Mouse (Mus musculus): ENCODE results near the gene Sugp2.

Gene Sugp2

DNA sequence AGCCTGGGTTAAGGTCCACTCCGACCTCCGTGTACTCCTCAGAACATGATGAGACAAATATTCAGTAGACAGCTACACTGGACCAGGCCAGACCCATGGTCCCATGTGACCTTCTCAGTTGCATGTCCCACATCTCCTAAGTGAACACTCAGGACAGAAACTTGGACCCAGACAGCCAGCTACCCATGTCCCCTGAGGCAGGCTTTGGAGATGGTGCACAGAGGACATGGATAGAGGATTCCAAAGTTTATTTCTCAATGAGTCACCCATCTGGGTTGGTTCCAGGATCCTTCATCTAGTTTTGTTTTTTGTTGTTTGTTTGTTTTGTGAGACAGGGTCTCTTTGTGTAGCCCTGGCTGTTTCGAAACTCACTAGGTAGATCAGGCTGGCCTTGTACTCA lies 13.1 kb upstream of the Sugp2 start:
- no peak for DNase-seq (ENCODE audit: low spot score)

DNA sequence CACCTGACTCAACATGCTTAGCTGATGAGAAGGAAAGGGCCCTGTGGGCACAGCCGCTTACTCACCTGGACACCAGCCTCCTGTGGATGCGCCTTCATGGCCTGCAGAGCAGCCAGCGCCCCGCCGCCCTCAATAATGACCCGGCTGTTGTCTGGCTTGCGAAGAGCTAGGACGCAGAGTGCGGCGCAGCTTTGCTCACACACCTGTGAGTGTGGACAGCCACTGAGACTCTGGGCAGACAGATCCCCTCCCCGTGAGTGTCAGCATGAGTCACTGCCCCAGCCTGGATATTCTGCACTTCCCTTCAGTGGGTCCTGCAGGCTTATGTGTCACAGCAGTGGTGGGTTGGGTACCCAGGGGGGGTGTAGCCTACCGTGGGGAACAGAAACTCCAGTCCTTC lies 12.0 kb upstream of the Sugp2 start:
- no peak for DNase-seq (ENCODE audit: low spot score)

DNA sequence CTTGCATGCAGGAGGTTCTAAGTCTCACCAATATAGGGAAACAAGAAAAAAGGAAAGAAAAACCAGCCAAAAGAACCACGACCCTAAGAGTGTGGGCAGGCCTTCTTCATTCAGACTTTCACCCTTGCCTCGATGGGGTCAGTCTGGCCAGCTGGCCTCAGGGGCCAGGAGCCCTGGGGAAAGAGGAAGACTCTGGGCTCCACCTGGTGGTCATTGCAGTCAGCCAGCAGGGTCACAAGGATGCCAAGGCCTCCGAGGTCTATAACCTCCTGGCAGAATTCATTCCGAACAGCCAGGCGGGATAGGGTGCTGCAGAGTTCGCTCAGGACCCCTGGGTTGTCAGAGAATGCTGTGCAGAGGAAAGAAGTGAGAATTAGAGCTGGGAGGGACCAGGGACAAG lies 10.7 kb upstream of the Sugp2 start:
- DNase-seq (ENCODE audit: low spot score): no peak

DNA sequence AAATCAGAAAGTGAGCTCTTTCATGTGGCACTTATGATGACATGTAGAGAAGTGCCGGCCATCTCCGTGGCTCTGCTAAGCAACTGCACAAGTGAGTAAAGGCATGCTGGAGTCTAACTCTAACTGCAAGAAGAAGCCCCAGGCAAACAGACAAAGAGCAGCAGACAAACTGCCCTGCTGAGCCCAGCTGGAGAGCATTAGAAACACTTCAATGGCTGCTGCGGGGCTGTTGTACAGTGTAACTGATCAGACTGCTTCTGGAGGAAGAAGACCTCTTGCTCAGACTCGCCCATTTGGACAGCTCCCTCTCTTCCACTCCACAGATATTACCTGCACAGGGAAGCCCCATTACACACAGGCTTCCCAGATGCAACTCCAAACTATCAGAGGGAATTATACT lies 6.0 kb upstream of the Sugp2 start:
- no peak for DNase-seq (ENCODE audit: low spot score)

DNA sequence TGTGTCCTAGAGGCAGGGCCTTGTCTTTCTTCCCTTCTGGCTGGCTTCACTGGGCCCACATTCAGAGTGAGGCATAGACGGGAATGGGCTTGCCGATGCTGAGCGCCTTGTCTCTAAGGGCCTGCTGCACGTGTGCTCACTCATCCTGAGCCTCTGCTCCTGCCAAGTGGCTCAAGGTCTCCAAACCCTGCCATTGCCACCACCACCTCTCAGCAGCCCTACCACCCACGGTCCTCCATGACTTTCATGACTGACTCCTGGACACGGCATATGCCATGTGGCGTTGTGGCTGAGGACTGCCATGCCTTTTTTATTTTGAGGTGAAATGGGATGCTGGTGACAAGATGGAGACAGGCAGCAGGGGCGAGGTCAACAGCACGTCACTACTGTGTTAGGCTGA lies 3.2 kb upstream of the Sugp2 start:
- no peak for DNase-seq (ENCODE audit: low spot score)

DNA sequence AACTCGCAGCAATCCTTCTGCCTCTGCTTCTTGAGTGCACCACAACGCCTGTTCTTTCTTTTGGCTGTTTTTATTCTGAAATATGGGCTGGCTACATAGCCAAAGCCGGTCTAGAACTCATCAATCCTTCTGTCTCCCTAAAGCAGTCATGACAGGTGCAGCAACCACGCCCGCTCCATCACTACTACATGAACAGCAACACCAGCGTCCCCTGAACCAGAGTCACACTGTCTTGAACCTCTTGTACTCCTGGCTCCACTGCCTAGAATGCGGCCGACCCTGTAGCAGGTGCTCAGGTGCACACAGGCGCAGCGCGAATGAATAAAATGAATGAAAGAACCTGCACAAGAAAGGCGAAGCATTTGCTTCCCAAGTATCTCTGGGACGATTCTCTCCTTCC lies 420 bp upstream of the Sugp2 start:
- DNase-seq (ENCODE audit: low spot score): no peak

DNA sequence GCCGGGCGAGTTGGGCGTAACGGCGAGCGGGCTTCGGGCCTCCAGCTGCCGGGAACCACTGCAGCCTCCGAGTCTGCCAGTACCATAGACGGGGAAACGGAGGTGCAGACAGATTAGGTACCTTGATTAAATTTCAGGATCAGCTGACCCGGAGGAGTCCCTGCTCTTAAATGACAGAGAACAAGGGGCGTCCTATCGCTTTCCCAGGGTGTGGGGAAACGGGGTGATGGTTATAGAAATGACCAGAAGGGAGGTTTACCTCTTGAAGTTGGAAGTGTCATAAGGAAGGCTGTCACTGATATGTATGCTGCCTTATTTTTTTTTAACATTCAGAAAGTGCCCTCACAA lies 729 bp downstream of the Sugp2 start:
- DNase-seq (ENCODE audit: low spot score): no peak

DNA sequence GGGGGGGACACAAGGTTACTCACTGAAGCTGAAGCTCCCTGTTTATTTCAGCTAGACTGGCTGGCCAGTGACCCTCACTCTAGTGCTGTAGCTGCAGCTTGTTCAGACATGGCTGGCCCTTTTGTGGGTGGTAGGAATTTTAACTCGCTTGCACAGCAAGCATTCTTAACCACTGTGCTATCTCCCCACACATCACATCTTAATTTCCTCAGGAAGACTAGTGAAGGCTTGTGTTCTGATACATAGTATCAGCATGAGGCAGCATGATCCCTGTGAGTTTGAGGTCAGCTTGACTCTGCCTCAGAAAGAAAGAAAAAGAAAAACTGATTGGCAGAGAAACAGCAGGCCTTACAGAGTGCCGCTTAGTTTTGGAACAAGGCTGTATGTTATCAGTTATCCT lies 3.8 kb downstream of the Sugp2 start:
- DNase-seq (ENCODE audit: low spot score): no peak

DNA sequence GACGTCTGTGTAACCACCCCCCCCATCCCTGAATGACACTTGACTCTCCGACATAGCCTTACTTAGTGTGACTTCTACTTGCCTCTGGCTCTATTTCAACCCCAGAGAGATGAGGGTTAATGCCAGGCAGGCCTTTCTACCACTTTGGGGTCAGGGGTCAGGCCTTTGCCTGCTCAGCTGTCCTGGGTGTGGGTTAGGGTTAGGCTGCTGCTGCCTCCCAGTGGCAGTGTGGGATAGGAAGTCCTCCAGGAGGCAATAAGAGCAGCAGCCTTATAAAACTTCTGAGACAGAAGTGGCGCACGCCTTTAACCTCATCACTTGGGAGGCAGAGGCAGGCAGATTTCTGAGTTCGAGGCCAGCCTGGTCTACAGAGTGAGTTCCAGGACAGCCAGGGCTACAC lies 6.6 kb downstream of the Sugp2 start:
- no peak for DNase-seq (ENCODE audit: low spot score)

DNA sequence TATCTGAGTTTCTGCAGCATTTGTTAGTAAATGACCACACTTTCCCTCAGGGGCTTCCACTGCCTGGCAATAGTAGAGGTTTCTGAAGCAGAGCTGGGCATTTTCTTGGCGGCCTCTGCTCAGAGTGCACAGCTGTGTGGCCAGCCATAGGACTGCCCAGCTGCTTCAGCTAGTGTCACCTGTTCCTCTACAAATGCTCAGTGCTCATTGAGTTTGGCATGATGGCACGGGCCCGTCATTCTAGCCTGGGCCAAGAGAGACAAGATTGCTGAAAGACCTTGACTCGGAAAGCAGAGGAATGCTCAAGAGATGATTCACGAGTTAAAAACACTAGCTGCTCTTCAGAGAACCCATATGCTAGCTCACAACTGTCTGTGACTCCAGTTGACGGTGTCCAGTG lies 12.6 kb downstream of the Sugp2 start:
- no peak for DNase-seq (ENCODE audit: low spot score)

DNA sequence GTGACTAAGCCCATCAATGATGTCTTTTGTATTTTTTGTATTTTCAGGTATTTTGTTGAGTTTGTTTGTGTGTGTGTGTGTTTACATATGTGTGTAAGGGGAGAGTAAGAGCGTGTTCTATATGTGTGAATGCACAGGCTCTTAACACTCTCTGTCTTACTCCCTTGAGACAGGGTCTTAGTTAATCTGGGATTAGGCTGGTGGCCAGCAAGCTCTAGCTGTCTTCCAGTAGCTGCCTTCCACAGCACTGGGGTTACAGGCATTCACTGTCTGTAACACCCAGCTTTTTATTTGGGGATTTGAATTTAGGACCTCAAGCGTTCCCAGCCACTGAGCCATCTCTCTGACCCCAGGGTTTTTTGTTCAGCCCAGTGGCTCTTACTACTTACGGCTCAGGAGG lies 13.8 kb downstream of the Sugp2 start:
- DNase-seq (ENCODE audit: low spot score): no peak

DNA sequence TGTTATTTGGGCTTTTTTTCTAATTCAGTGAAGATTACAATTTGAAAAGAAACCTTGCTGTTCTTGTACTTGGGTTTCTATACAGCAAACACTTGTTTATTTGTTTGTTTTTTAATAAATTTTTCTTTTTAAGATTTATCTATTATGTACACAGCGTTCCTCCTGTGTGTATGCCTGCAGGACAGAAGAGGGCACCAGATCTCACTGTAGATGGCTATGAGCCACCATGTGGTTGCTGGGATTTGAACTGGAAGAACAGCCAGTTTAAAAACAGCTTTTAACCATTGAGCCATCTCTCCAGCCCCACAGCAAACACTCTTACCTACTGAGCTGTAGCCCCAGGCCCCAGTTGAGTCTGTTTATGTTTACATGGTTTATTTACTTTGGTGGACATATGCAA lies 20.6 kb downstream of the Sugp2 start:
- no peak for DNase-seq (ENCODE audit: low spot score)

DNA sequence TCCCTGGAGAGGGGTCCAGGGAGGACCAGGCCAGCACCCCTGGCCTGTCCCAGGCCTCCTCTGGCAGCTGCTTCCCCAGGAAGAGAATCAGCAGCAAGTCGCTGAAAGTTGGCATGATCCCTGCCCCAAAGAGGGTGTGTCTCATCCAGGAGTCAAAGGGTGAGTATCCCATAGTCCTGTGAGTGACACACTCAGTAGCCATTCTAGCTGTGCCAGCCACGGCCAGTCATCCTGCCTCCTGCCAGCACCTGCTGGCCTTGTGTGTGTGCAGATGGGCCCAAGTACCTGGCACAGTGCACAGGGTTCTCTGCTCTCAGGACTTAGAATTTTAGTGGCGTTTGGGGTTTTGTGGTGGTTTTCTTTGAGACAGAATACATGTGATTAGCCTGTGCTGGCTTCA lies 23.4 kb downstream of the Sugp2 start:
- DNase-seq (ENCODE audit: low spot score): no peak

DNA sequence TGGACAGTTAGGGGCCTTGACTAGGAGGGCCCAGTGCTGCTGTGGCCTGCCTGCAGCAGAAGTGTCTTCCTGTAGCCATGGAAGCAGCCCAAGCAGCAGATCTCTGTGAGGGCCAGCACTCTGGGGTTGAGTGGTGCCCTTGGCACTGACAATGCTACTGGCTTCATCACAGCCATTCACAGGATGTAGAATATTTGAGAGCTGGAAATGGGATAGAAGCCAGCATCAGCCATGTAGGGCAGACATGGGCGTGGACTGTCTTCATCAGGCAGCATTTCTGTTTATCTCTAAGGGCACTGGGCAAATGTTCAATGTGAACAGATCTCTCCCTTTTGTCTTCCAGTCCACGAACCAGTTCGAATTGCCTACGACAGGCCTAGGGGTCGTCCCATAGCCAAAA lies 24.6 kb downstream of the Sugp2 start:
- DNase-seq (ENCODE audit: low spot score): no peak

DNA sequence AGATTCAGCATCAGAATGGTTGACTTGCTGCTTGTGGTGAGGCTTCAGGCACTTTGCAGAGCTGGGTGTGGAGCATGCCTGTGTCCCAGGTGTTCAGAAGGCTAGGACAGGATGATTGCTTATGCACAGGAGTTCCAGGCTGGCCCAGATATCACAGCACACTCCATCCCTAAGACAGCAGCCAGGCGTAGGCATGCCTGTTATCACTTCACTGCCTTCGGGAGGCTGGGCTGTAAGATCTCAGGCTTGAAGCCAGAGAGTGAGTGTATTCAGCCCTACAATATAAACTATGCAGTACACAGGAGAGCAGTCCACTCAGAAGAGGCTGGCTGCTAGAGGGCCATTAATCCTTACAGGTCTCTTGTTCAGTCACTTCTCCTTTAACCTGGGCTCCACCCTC lies 25.0 kb downstream of the Sugp2 start:
- no peak for DNase-seq (ENCODE audit: low spot score)

DNA sequence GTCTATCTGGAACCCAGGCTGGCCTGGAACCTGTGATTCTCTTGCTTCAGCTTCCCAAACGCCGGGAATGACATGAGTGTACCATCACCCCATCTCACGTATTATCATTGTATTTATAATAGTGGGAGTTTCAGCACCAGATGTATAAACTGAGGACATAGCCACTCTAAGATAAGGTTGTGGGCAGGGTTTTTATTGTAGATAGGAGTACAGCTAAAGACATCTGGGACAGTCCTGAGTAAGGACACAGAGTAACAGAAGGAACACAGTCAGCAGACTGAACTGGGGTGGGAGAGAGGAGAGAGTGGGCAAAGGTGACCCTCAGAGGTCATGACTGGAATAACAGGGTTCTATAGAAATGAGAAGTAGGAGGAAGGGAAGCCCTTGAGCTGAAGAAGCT lies 33.6 kb downstream of the Sugp2 start:
- DNase-seq (ENCODE audit: low spot score): no peak

DNA sequence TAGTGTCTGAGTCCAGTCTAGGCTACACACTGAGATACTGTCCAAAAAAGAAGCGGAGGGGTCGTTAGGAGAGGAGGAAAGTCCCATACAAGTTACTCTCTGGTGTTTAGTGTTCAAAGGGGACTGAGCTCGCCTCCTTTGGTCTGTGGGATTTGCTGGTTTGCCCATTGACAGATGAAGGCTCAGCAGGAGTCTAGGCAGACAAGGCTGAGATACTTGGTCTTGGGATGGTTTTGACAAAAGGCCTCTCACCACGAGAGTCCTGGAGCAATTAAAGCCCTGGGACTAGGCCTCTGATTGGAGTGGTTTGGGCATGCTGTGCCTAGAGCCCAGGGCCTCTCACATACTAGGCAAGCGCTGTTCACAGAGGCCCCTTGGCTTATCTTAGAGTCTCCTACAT lies 34.3 kb downstream of the Sugp2 start:
- DNase-seq (ENCODE audit: low spot score): no peak

DNA sequence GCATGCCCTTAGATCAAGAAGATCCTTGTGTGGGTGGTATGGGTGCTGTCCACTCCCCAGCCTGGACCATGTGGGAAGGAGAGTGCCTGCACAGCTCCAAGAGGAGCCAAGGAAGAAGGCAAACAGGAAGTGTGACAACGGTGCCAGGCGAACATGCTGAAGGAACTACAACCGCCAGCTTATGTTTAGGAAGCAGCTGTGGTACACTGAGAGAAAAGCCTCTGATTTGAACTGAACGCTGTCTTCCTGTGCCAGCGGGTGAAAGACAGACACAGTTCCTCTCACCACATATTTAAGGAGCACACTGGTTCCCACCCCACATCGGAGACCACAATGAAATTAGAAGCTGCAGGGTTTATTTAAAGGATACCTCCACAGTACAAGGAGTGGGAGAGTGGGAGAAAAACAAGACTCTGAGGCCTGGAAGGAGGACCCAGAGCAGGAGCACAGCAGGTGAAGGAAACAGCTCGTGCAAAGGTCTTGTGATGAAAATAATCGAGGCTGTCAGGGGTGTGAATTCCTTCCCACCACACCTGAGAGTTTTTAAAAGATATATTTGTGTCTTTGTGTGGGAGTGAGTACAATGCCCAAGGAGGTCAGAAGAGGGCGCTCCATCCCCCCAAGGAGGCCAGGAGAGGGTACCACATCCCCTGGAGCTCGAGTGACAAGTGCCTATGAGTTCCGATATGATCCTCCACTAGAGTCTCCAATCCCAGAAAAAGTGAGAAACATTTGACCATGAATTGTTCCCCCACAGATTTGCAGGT lies 35.0 kb downstream of the Sugp2 start:
- DNase-seq (ENCODE audit: low spot score): no peak

DNA sequence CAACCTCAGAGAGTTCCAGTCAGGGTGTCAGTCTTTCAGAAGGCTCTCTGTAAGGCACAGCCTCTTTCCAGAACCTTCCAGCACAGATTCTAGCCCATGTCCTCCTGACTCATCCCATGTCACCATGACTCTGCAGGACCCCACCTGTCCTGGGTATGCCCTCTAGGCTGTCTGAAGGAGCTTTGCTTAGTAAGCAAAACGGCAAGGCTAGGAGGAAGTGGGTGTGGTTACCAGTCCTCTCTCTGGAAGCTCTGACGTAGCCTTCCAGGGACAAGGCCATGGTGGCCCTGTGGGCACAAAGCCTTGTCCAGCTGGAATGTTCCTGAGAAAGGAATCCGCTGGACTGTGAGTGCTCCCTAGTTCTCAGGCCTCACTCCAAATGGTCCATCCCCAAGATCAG lies 38.9 kb downstream of the Sugp2 start:
- DNase-seq (ENCODE audit: low spot score): no peak

DNA sequence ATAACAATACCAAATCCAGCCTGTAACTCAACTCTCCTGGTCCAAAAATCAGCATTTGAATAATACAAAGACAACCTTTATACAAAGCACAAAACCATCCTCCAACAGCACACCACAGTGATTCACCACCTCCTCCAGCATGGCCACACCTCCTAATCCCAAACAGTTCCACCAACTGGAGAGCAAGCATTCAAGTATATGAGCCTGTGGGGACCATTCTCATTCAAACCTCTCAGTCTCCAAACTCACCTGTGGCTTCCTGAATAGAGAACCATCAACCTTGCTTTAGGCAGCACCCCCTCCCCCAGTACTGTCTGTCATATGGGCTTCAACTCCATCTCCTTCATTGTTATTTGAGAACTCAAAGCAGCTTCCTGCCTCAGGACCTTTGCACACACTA lies 40.3 kb downstream of the Sugp2 start:
- DNase-seq (ENCODE audit: low spot score): no peak

DNA sequence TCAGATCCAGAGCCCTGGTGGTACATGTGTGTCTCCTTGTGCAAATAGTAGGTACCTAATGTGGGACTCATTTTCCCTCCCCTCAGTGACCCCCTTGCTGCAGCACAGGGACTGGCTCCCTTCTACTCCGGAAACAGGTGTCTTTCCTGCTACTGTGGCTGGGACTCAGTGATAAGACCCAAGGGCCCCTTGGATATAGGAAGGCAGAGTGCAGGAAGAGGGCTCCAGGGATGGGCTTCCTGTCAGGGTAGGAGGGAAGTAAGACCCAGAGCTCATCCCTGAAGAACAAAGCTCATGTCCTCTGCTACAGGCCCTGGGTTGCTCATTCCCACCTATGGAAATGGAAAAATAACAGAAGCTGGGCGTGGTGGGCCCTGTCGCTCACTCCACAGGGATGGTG lies 42.5 kb downstream of the Sugp2 start:
- DNase-seq (ENCODE audit: low spot score): no peak

DNA sequence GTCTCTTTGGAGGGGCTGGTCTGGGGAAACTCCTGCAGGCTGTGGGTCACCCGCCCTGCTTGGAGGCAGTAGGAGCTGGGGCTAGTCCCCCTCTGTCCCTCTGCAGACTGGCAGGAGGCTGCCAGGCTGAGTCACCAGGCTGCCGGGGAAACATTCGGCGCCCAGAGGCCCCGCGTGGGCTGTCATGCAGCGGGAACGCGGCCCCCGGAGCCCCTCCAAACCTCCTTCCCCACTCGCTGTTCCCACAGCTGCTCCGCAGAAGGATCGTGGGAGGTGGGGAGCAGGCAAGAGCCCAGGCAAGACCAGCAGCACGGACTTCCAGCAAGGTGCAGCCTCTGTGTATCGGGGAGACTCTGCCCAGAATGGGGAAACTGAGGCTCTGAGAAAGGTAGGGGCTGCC lies 44.1 kb downstream of the Sugp2 start:
- no peak for DNase-seq (ENCODE audit: low spot score)

DNA sequence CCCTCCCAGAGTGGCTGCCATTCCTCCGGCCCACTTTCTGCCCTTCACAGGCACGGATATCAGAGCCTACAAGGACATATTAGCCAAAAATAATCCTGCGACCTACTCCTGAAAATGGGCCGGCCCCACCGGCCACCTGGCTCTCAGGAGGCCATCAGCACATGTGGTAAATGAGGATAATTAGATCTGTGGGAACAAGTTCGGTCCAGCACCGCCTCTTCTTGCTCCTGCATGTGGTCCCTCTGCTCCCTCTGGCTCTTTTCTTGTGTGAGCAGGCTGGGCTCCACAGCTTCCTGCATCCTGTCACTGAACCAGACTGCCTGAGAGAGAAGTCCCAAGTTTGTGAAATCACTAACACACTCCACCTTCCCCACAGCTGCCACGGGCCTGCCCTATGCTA lies 45.2 kb downstream of the Sugp2 start:
- DNase-seq (ENCODE audit: low spot score): no peak

DNA sequence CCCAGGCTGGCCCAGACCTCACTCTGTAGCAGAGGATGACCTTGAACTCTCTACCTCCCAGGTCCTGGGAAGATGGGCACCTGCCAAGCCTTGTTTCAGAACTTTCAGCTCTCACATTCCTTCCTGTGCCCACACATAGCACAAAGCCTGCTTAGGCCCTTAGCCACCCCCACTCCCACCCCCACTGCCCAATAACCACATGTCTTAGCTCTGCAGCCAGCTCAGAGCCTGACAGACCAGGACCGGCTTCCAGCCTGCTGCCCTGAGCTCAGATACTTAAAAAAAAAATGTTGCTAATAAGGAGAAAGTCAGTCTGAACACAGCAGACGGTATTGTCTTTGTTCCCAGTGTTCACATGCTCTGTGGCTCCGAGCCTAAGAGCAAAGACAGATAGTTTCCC lies 47.0 kb downstream of the Sugp2 start:
- DNase-seq (ENCODE audit: low spot score): no peak

DNA sequence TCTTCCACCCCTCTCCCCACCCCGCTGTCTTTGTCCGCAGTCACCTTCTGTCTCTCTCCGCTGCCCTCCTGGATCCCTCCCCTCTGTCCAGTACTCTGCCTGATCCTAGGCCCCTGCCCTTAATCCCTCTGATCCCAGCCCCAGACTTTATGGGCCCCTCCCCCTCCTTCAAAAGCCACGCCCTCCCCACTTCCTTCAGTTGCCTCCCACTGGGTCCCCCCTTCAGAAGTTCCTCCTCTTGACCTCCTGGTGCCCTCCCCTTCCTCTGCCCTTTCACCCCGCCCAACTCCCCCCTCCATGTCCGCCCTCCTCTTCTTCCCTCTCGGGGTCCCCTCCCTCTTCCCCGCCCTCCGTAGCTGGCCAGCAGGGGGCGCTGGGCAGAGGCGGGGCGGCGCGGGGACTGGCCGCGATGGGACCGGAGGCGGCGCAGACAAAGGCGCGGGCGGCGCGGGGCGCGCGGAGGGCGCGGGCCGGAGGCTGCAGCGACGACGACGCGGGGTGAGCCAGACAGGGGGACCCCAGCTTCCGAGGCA lies 48.6 kb downstream of the Sugp2 start, which contains the start of gene Homer3:
Homer3 (plus strand) TSS at position 225 of the 533 bp plus-strand sequence.
- peak; percentile 92 for DNase-seq (ENCODE audit: low spot score)

Measured in ovary, postnatal 14 days (tissue).